Mouse (Mus musculus) spleen, adult 2 months (tissue): ENCODE measurements at regions not wholly inside any gene's neighbourhood (a gene's known extent, or its start where the extent isn't known, plus 50 kb on each side); places are given as distances from the start of the nearest gene placed in this dataset.

ENCODE experiments used
- DNase-seq, 2 experiments: peaks; one replicate each; pipeline versions ENCODE4 v3.0.0 to v3.0.0-alpha.2; 2012 to 2021; ENCODE audit warnings: low spot score in 2 of 2, low read depth in 1 of 2
- H3K27ac ChIP-seq: fragments of 200-500 bp; 2 replicates; pipeline ENCODE4 v1.5.1; 2012; ENCODE audit warnings: low read length, inconsistent platforms; ENCODE audit not compliant: insufficient read depth
- H3K27me3 ChIP-seq: fragments of 200-500 bp; 2 replicates; pipeline ENCODE4 v1.6.1; 2012; ENCODE audit warnings: mild to moderate bottlenecking, moderate library complexity, low read length, inconsistent platforms; ENCODE audit not compliant: control insufficient read depth, insufficient read depth
- H3K36me3 ChIP-seq: fragments of 200-500 bp; 2 replicates; pipeline ENCODE4 v1.6.1; 2012; ENCODE audit warnings: mild to moderate bottlenecking, low read length, inconsistent platforms; ENCODE audit not compliant: control insufficient read depth, insufficient read depth
- H3K4me1 ChIP-seq: fragments of 200-500 bp; 2 replicates; pipeline ENCODE4 v1.6.1; 2011; ENCODE audit warnings: inconsistent platforms; ENCODE audit not compliant: control insufficient read depth, insufficient read depth, insufficient read length
- H3K4me3 ChIP-seq: fragments of 200-500 bp; 2 replicates; pipeline ENCODE4 v1.5.1; 2011; ENCODE audit warnings: mild to moderate bottlenecking, inconsistent platforms; ENCODE audit not compliant: insufficient read depth, insufficient read length; ENCODE audit errors: extremely low read depth
- CTCF ChIP-seq: fragments of 200-500 bp; IDR thresholded peaks from 2 replicates; pipeline ENCODE4 v1.5.1; 2011; ENCODE audit warnings: mild to moderate bottlenecking, inconsistent platforms; ENCODE audit not compliant: insufficient read depth, insufficient read length, insufficient replicate concordance; ENCODE audit errors: extremely low read depth
- POLR2A ChIP-seq: fragments of 200-500 bp; IDR thresholded peaks from 2 replicates; pipeline ENCODE4 v1.6.1; 2011; ENCODE audit warnings: low read depth, low read length, inconsistent platforms
- WGBS: fragments of 180-500 bp; shearing (Covaris S2); methylation state at CpG from one replicate; pipeline ENCODE4 v1.1.7; 2018; 5-methylcytosine and 5-hydroxymethylcytosine counted together

DNA sequence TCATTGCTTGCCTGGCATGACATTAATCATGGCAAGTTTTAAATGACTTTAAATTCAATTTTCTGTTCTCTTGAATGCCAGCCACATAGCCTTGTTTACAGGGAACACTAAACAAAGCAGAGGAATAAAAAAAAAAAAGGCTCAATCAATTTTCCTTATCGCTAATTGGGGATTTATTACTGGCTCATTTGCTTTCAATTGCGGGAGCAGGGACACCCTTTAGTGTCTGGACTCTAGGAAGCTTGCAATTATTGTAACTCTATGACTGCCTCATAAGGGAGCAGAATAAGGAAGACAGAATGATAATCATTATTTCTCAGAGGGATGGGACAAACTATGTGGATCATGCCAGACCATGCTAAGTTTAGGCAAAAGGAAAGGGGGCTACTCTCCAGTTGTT is 1537.7 kb upstream of the Gm6569 start:
- H3K36me3 ChIP-seq, result no peaks in the 10 kb centered on the region
- no peak overlapping the region for H3K4me3 ChIP-seq
- TF ChIP-seq CTCF, result no peak
- no peak for TF ChIP-seq POLR2A
- no peaks in the 10 kb centered on the region for H3K4me1 ChIP-seq
- WGBS, result 84% methylated on average over 2 of the region's 2 CpGs
- no peaks in the 10 kb centered on the region for H3K27me3 ChIP-seq
- H3K27ac ChIP-seq, result no peak overlapping the region
- DNase-seq, result no peak

DNA sequence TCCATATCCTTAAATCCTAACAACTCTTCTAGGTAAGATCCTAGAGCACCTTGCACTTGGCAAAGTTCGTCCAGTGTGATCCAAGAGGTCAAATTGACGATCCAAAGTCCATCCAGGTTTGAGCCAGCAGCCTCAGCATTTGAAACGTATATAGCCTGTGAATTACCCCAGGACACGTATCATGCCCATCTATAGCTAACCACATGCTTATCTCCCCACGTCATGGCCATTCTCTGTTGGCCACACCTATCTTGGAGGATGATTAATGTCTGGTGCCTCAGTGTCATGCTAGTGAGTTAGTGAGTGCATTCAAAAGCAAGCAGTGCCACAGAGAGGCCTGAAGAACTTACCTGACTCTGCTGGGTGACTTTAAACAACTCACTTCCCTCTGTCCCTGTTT is 1521.9 kb upstream of the Gm6569 start:
- no peak for DNase-seq
- Histone ChIP-seq H3K27ac (no peak overlapping the region), H3K4me3 (no peak overlapping the region), H3K27me3 (no peaks in the 10 kb centered on the region), H3K4me1 (no peaks in the 10 kb centered on the region), H3K36me3 (no peaks in the 10 kb centered on the region)
- WGBS, result 67% methylated on average over 5 of the region's 5 CpGs
- TF ChIP-seq CTCF, result no peak
- no peak for TF ChIP-seq POLR2A

DNA sequence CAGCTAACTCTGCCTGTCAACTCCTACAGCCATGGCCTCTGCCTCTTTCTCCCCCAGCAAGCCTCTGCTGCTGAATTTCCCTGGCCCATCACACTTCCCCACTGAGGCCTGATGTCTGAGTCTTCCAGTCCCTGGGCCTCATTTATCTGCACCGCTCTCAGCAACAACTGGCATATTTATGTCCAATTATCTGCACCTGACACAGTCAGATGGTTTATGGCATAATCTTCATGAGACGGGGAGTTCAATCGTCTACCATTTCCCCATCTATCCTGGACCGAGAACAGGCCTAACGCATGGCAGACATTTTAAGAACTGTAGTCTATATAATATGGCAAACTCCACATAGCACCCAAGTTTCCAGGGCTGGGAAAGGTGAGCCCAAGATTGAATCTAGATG is 1512.8 kb upstream of the Gm6569 start:
- Histone ChIP-seq H3K4me3 (no peak overlapping the region), H3K27me3 (no peaks in the 10 kb centered on the region), H3K27ac (no peak overlapping the region), H3K4me1 (no peaks in the 10 kb centered on the region), H3K36me3 (no peaks in the 10 kb centered on the region)
- WGBS, result 90% methylated on average over 5 of the region's 5 CpGs
- TF ChIP-seq CTCF (no peak), POLR2A (no peak)
- no peak for DNase-seq

- Histone ChIP-seq H3K27ac (no peak overlapping the region), H3K4me3 (no peak overlapping the region), H3K4me1 (no peaks in the 10 kb centered on the region), H3K36me3 (no peaks in the 10 kb centered on the region), H3K27me3 (no peaks in the 10 kb centered on the region)
- TF ChIP-seq POLR2A (no peak), CTCF (no peak)
- WGBS, result 89% methylated on average over 3 of the region's 3 CpGs
- DNase-seq, result no peak
Measured at GRCm38 (mm10) chr15:72322127-72322526, 1512.2 kb upstream of the Gm6569 start.

DNA sequence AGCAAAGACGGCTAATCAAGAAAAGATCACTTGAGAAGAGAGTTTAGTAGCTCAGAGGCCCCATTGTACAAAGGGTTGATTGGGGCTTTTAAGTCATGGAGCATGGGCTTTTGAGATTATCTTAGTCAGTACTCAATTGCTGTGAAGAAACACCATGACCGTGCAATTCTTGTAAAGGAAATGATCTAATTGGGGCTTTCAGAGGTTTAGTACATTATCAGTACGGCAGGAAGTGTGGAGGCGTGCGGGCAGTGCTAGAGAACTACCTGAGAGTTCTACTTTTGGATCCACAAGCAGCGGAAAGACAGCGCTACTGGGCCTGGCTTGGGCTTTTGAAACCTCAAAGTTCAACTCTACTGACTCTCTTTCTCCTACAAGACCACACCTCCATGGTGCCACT is 1511.2 kb upstream of the Gm6569 start:
- no peak overlapping the region for H3K4me3 ChIP-seq
- H3K27ac ChIP-seq, result no peak overlapping the region
- DNase-seq, result no peak
- H3K27me3 ChIP-seq, result no peaks in the 10 kb centered on the region
- no peaks in the 10 kb centered on the region for H3K36me3 ChIP-seq
- TF ChIP-seq CTCF (no peak), POLR2A (no peak)
- no peaks in the 10 kb centered on the region for H3K4me1 ChIP-seq
- 41% methylated on average over 7 of the region's 7 CpGs for WGBS

- no peaks in the 10 kb centered on the region for H3K4me1 ChIP-seq
- no peak overlapping the region for H3K4me3 ChIP-seq
- 78% methylated on average over 4 of the region's 4 CpGs for WGBS
- H3K36me3 ChIP-seq, result no peaks in the 10 kb centered on the region
- TF ChIP-seq POLR2A, result no peak
- TF ChIP-seq CTCF, result no peak
- DNase-seq, result no peak
- H3K27me3 ChIP-seq, result no peaks in the 10 kb centered on the region
- H3K27ac ChIP-seq, result no peak overlapping the region
Measured at GRCm38 (mm10) chr15:72331262-72331661, 1503.1 kb upstream of the Gm6569 start.

DNA sequence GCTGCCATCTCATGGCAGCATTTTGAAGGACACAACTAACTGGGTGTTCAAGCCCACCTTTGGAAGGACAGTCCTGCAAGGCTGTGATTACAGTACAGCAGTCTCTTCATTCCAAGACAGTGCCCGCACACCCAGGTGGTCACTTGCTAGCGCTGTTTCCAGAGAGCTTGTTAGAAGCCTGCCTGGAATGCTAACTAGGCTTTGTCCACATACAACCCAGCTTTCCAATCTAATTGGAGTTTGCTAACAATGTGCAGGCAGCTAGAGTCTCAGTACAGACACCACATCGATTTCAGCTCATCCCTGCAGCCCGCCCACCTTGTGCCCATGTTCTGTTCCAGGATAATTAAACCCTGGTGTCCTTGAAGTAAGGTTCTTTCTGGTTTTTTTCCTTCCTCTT is 1499.9 kb upstream of the Gm6569 start:
- no peak overlapping the region for H3K4me3 ChIP-seq
- no peak overlapping the region for H3K27ac ChIP-seq
- no peak for DNase-seq
- WGBS, result 88% methylated on average over 4 of the region's 4 CpGs
- no peaks in the 10 kb centered on the region for H3K4me1 ChIP-seq
- no peaks in the 10 kb centered on the region for H3K36me3 ChIP-seq
- H3K27me3 ChIP-seq, result no peaks in the 10 kb centered on the region
- TF ChIP-seq CTCF (no peak), POLR2A (no peak)

DNA sequence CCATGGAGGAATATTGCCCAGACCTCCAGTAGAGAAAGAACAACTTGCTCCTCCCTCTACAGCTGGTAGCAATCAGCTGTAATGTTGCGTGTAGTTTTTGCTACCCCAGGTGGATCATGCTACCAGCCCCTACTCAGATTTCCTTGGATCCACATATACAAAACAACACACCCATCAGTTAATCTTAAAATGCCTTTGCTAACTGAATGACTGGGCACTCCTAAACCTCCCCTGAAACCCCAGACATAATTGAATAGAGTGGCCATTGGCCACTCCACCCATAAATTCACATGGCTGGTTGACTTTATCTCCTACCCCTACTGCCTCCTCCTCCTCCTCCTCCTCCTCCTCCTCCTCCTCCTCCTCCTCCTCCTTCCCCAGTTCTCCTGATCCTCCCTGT is 1494.7 kb upstream of the Gm6569 start:
- Histone ChIP-seq H3K27ac (no peak overlapping the region), H3K4me1 (no peaks in the 10 kb centered on the region), H3K36me3 (no peaks in the 10 kb centered on the region), H3K27me3 (no peaks in the 10 kb centered on the region), H3K4me3 (no peak overlapping the region)
- DNase-seq, result no peak
- no peak for TF ChIP-seq POLR2A
- no peak for TF ChIP-seq CTCF
- WGBS, result 83% methylated on average over 1 of the region's 1 CpGs
